Mouse (Mus musculus): ENCODE measurements at regions not wholly inside any gene's neighbourhood (a gene's known extent, or its start where the extent isn't known, plus 50 kb on each side); places are given as distances from the start of the nearest gene placed in this dataset.

- Histone ChIP-seq H3K4me3 (ENCODE audit: insufficient read depth in 1 of 2, low read depth in 2 of 2, low read length in 2 of 2) (no peak overlapping the region), H3K27me3 (ENCODE audit: control insufficient read depth, insufficient read depth, low read length) (no peaks in the 10 kb centered on the region), H3K9ac (replicated peaks) (no peak overlapping the region), H3K36me3 (replicated peaks; ENCODE audit: control insufficient read depth, insufficient read depth, low read depth) (no peaks in the 10 kb centered on the region), H3K4me1 (replicated peaks; ENCODE audit: control insufficient read depth in 2 of 2, insufficient read depth in 2 of 2, low read length in 1 of 2) (no peaks in the 10 kb centered on the region; a peak in 2 of 4 replicates), H3K27ac (no peak overlapping the region), H3K9me3 (ENCODE audit: control insufficient read depth, low read length) (no peaks in the 10 kb centered on the region), H3K4me2 (ENCODE audit: low read depth) (no peak overlapping the region)
- DNase-seq (ENCODE audit: low read depth in 3 of 3, low spot score in 3 of 3) = no peak
- WGBS (ENCODE audit: insufficient replicate concordance) = 58% methylated on average over 7 of the region's 7 CpGs
- TF ChIP-seq EP300 (IDR thresholded peaks at IDR 0.05; ENCODE audit: low read depth) = no peak
- ATAC-seq (ENCODE audit: insufficient read depth) = no peak
Measured at GRCm38 (mm10) chr10:17608220-17608619, 114.8 kb upstream of the Cited2 start.

GRCm38 (mm10) chr10:17610592-17610991 is 112.4 kb upstream of the Cited2 start:
- ATAC-seq (ENCODE audit: insufficient read depth) (no peak), DNase-seq (ENCODE audit: low read depth in 3 of 3, low spot score in 3 of 3) (no peak)
- no peak for TF ChIP-seq EP300 (IDR thresholded peaks at IDR 0.05; ENCODE audit: low read depth)
- no peak for TF ChIP-seq CTCF (IDR thresholded peaks at IDR 0.05; ENCODE audit: low read depth)
- Histone ChIP-seq H3K4me1 (replicated peaks; ENCODE audit: control insufficient read depth in 2 of 2, insufficient read depth in 2 of 2, low read length in 1 of 2) (no peaks in the 10 kb centered on the region; a peak in 2 of 4 replicates), H3K9me3 (ENCODE audit: control insufficient read depth, low read length) (no peaks in the 10 kb centered on the region), H3K9ac (replicated peaks) (no peak overlapping the region), H3K27ac (no peak overlapping the region), H3K36me3 (replicated peaks; ENCODE audit: control insufficient read depth, insufficient read depth, low read depth) (no peaks in the 10 kb centered on the region), H3K4me2 (ENCODE audit: low read depth) (no peak overlapping the region), H3K4me3 (ENCODE audit: insufficient read depth in 1 of 2, low read depth in 2 of 2, low read length in 2 of 2) (no peak overlapping the region), H3K27me3 (ENCODE audit: control insufficient read depth, insufficient read depth, low read length) (no peaks in the 10 kb centered on the region)
- 67% methylated on average over 7 of the region's 7 CpGs for WGBS (ENCODE audit: insufficient replicate concordance)

GRCm38 (mm10) chr10:17613281-17613680 is 109.7 kb upstream of the Cited2 start:
- Histone ChIP-seq H3K9ac (replicated peaks) (no peak overlapping the region), H3K9me3 (ENCODE audit: control insufficient read depth, low read length) (no peaks in the 10 kb centered on the region), H3K27ac (no peak overlapping the region), H3K4me3 (ENCODE audit: insufficient read depth in 1 of 2, low read depth in 2 of 2, low read length in 2 of 2) (no peak overlapping the region), H3K4me1 (replicated peaks; ENCODE audit: control insufficient read depth in 2 of 2, insufficient read depth in 2 of 2, low read length in 1 of 2) (no peaks in the 10 kb centered on the region; a peak in 2 of 4 replicates), H3K36me3 (replicated peaks; ENCODE audit: control insufficient read depth, insufficient read depth, low read depth) (no peaks in the 10 kb centered on the region), H3K4me2 (ENCODE audit: low read depth) (no peak overlapping the region), H3K27me3 (ENCODE audit: control insufficient read depth, insufficient read depth, low read length) (no peaks in the 10 kb centered on the region)
- TF ChIP-seq CTCF (IDR thresholded peaks at IDR 0.05; ENCODE audit: low read depth) (no peak), EP300 (IDR thresholded peaks at IDR 0.05; ENCODE audit: low read depth) (no peak)
- no peak for DNase-seq (ENCODE audit: low read depth in 3 of 3, low spot score in 3 of 3)
- WGBS (ENCODE audit: insufficient replicate concordance) = 45% methylated on average over 3 of the region's 3 CpGs
- no peak for ATAC-seq (ENCODE audit: insufficient read depth)

GRCm38 (mm10) chr10:17618024-17618423 is 105.0 kb upstream of the Cited2 start:
- 68% methylated on average over 1 of the region's 1 CpGs for WGBS (ENCODE audit: insufficient replicate concordance)
- Histone ChIP-seq H3K9me3 (ENCODE audit: control insufficient read depth, low read length) (no peaks in the 10 kb centered on the region), H3K4me1 (replicated peaks; ENCODE audit: control insufficient read depth in 2 of 2, insufficient read depth in 2 of 2, low read length in 1 of 2) (peaks cover 0 to 2% of the 10 kb centered on the region in 2 experiments; a peak in 1 of 4 replicates), H3K27me3 (ENCODE audit: control insufficient read depth, insufficient read depth, low read length) (no peaks in the 10 kb centered on the region), H3K27ac (no peak overlapping the region), H3K4me3 (ENCODE audit: insufficient read depth in 1 of 2, low read depth in 2 of 2, low read length in 2 of 2) (no peak overlapping the region), H3K4me2 (ENCODE audit: low read depth) (no peak overlapping the region), H3K9ac (replicated peaks) (no peak overlapping the region), H3K36me3 (replicated peaks; ENCODE audit: control insufficient read depth, insufficient read depth, low read depth) (no peaks in the 10 kb centered on the region)
- no peak for TF ChIP-seq CTCF (IDR thresholded peaks at IDR 0.05; ENCODE audit: low read depth)
- TF ChIP-seq EP300 (IDR thresholded peaks at IDR 0.05; ENCODE audit: low read depth) = no peak
- ATAC-seq (ENCODE audit: insufficient read depth) (no peak), DNase-seq (ENCODE audit: low read depth in 3 of 3, low spot score in 3 of 3) (no peak)

- no peaks in the 10 kb centered on the region for H3K9me3 ChIP-seq (ENCODE audit: control insufficient read depth, low read length)
- no peaks in the 10 kb centered on the region for H3K27me3 ChIP-seq (ENCODE audit: control insufficient read depth, insufficient read depth, low read length)
- no peak overlapping the region for H3K4me2 ChIP-seq (ENCODE audit: low read depth)
- ATAC-seq (ENCODE audit: insufficient read depth) (no peak), DNase-seq (ENCODE audit: low read depth in 3 of 3, low spot score in 3 of 3) (no peak)
- H3K9ac ChIP-seq (replicated peaks) = no peak overlapping the region
- no peak overlapping the region for H3K27ac ChIP-seq
- H3K4me1 ChIP-seq (replicated peaks; ENCODE audit: control insufficient read depth in 2 of 2, insufficient read depth in 2 of 2, low read length in 1 of 2) = peaks cover 0 to 2% of the 10 kb centered on the region in 2 experiments; a peak in 1 of 4 replicates
- H3K36me3 ChIP-seq (replicated peaks; ENCODE audit: control insufficient read depth, insufficient read depth, low read depth) = no peaks in the 10 kb centered on the region
- H3K4me3 ChIP-seq (ENCODE audit: insufficient read depth in 1 of 2, low read depth in 2 of 2, low read length in 2 of 2) = no peak overlapping the region
- TF ChIP-seq CTCF (IDR thresholded peaks at IDR 0.05; ENCODE audit: low read depth) (no peak), EP300 (IDR thresholded peaks at IDR 0.05; ENCODE audit: low read depth) (no peak)
- 50% methylated on average over 3 of the region's 3 CpGs for WGBS (ENCODE audit: insufficient replicate concordance)
Measured at GRCm38 (mm10) chr10:17619617-17620016, 103.4 kb upstream of the Cited2 start.

Measured in liver, embryonic 14.5 days (tissue).